Mouse (Mus musculus): Measurements from ENCODE around the gene Hoxd9.

Gene Hoxd9

GRCm38 (mm10) chr2:74732513-74733316, 35.2 kb downstream of the Hoxd9 start:
- DNase-seq (ENCODE audit: low read depth, low spot score): no peak

GRCm38 (mm10) chr2:74733317-74733661, 35.8 kb downstream of the Hoxd9 start:
- no peak for DNase-seq (ENCODE audit: low read depth, low spot score)

- no peak for DNase-seq (ENCODE audit: low read depth, low spot score)
Measured at GRCm38 (mm10) chr2:74733765-74734164, 36.2 kb downstream of the Hoxd9 start.

GRCm38 (mm10) chr2:74734451-74734850, 36.9 kb downstream of the Hoxd9 start:
- no peak for DNase-seq (ENCODE audit: low read depth, low spot score)

GRCm38 (mm10) chr2:74734996-74735811, 37.7 kb downstream of the Hoxd9 start:
- no peak for DNase-seq (ENCODE audit: low read depth, low spot score)

GRCm38 (mm10) chr2:74735851-74736687, 38.5 kb downstream of the Hoxd9 start:
- DNase-seq (ENCODE audit: low read depth, low spot score): no peak

GRCm38 (mm10) chr2:74736688-74737577, 39.4 kb downstream of the Hoxd9 start:
- DNase-seq (ENCODE audit: low read depth, low spot score): no peak

GRCm38 (mm10) chr2:74737578-74738070, 40.1 kb downstream of the Hoxd9 start:
- no peak for DNase-seq (ENCODE audit: low read depth, low spot score)

- no peak for DNase-seq (ENCODE audit: low read depth, low spot score)
Measured at GRCm38 (mm10) chr2:74738623-74739475, 41.3 kb downstream of the Hoxd9 start.

- DNase-seq (ENCODE audit: low read depth, low spot score): no peak
Measured at GRCm38 (mm10) chr2:74739476-74739800, 41.9 kb downstream of the Hoxd9 start.

GRCm38 (mm10) chr2:74739869-74740268, 42.3 kb downstream of the Hoxd9 start:
- no peak for DNase-seq (ENCODE audit: low read depth, low spot score)

- DNase-seq (ENCODE audit: low read depth, low spot score): no peak
Measured at GRCm38 (mm10) chr2:74740311-74741091, 43.0 kb downstream of the Hoxd9 start.

- no peak for DNase-seq (ENCODE audit: low read depth, low spot score)
Measured at GRCm38 (mm10) chr2:74741252-74741978, 43.9 kb downstream of the Hoxd9 start.

- no peak for DNase-seq (ENCODE audit: low read depth, low spot score)
Measured at GRCm38 (mm10) chr2:74741979-74742277, 44.4 kb downstream of the Hoxd9 start.

- DNase-seq (ENCODE audit: low read depth, low spot score): no peak
Measured at GRCm38 (mm10) chr2:74745540-74746297, 48.2 kb downstream of the Hoxd9 start.

GRCm38 (mm10) chr2:74746298-74746921, 48.9 kb downstream of the Hoxd9 start:
- peak; percentile 52 for DNase-seq (ENCODE audit: low read depth, low spot score)

GRCm38 (mm10) chr2:74747006-74747405, 49.5 kb downstream of the Hoxd9 start:
- no peak for DNase-seq (ENCODE audit: low read depth, low spot score)
